Mouse (Mus musculus) heart, adult 11 months (tissue): ENCODE measurements around the gene Prmt3.
A peak's percentile ranks its signal among the peaks of the same experiment; 100 is the strongest.

Experiments
- DNase-seq: peaks from one replicate; pipeline ENCODE4 v3.0.0; 2022

Gene Prmt3

GRCm38 (mm10) chr7:49803511-49803910, 25.4 kb downstream of the Prmt3 start:
- DNase-seq = peak; percentile 78

DNA sequence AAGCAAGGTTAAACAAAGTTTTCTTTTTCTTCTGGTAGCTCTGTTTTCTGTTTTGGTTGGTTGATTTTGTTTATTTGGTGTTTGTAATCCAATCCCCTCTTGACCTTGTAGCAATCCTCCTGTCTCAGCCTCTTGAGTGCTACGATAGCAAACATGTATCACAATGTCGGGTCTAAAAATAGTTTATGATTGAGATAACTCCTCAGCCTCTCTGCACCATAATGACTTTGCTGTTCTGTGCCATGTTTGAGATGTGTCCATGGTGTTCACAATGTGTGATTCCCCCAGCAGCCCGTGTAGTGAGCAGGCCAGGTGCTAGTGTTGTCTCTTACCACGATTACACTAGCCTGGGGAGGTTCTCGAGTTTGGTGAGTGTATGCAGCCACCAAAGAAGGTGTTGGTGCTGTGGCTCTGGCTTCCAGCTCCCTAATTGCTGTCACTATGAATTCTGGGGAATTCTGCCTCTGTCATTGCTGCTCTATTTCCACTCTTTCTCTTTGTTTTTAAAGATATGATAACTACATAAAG, 26.6 kb downstream of the Prmt3 start:
- peak; percentile 57 for DNase-seq

GRCm38 (mm10) chr7:49805618-49806017, 27.5 kb downstream of the Prmt3 start:
- DNase-seq = peak; percentile 4

DNA sequence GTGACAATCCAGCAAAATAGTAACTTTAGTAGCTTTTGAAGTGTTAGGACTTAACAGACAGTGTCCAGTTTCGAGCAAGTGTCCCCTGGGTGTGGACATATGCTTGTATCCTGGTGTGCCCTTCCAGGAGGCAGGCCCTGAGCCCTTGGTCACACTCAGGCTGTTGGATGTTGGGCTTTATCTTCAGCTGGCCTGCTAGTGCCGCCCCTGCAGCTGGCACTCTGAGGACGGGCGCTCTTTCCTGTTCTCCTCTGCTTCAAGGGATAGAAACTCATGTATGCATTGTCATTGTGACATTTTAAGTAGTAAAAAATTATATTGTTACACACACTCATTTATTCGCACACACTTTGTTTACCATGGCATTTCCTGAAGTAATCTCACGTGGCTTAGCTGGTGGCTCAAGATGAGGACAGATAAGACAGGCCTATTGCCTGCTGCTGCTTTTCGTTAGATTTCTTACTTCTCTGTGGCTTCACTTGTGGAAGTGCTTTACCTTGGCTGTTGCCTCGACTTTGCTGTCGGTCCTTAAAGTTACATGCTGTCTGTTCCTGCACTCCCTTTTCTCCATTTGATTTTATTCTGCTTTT, 29.0 kb downstream of the Prmt3 start:
- peak; percentile 61 for DNase-seq

DNA sequence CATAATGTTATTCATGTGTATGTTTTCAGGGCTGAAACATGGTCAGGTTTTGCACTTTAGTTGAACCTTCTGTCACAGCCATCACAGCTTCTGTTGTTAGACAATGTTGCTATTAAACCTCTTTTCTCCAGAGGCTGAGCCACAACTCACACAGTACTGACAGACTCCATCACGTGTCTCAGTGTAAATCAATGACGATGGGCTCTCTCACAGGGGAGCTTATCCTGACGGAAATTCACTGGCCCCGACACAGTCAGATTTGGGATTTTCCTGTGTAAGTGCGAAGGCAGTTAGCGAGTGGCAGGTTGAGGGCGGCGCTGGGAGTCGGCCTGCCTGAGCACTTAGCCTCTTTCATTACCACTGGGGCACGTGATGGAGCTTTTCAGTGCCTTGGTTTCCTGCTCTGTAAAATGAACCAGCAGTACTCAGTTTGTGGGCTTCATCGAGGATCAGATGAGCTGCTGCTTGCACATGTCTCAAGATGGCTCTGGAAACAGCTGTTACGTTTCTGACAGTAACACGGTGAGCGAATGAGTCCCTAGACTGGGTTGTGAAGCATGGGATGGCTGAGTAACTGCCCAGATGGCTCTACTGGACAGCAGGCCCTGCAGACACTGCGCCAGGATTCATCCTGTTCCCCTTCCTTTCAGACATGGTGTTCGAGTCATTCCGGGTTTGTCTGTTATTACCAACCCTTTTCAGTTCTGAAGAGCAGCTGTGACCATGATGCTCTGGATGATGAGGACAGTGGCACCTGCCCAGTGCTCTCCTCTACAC, 29.9 kb downstream of the Prmt3 start:
- DNase-seq = peak; percentile 80

- no peak for DNase-seq
Measured at GRCm38 (mm10) chr7:49809100-49809499, 31.0 kb downstream of the Prmt3 start.

DNA sequence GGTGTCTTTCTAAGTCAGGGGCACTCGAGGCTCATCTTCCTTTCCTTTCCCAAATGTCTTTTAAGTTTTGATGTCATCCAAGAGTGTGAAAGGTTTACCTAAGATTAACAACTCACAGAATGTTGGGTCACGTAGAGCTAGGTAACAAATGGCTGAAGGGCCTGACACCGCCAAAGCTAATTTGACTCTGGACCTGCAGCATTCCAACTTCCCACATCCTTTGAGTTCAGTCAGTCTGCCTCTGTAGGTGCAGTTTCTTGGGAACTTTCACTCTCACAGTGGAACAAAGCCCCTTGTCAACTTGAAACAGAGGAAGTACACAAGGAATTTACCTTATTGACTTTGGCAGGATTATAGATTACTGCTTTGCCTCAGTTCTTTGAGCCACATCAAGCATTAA, 31.4 kb downstream of the Prmt3 start:
- peak; percentile 64 for DNase-seq

GRCm38 (mm10) chr7:49811346-49811745, 33.2 kb downstream of the Prmt3 start:
- no peak for DNase-seq

- DNase-seq = no peak
Measured at GRCm38 (mm10) chr7:49819393-49819792, 41.2 kb downstream of the Prmt3 start.

- DNase-seq = no peak
Measured at GRCm38 (mm10) chr7:49821370-49821769, 43.2 kb downstream of the Prmt3 start.

GRCm38 (mm10) chr7:49822028-49822427, 43.9 kb downstream of the Prmt3 start:
- DNase-seq = no peak

DNA sequence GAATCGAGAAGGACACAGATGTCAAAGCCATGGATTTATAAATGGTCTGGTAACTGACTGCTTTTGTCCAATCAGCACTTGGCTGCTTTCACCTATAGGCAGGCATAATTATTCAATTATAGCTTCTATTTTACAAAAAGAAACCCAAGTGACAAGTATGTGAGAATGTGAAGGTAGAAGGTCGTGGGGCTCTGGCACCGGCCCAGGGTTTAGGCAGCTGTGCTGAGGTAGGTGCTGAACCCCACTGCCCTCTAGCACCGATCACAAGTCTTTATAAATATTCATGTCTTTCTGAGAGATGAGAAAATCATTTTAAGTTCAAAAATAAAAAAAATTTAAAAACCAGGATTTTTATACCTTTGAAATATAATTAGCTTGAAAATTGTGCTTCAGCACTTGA, 45.4 kb downstream of the Prmt3 start:
- DNase-seq = no peak

DNA sequence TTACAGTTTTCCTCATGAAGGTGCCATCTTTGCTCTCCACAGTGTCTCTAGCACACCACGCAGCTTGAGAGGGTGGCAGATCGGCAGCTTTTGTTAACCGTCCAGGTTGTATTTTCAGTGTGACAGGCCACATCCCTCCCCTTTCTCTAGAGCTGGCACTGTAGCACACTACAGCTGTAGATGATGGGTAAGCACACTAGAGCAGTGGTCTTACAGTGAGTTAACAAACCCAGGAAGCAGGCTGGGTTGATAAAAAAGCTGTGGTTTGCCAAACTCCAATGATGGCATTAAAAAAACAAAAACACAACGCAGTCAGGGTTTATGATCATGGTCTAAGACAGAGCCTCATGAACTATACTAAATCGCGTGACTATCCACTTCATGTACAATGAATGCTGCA, 45.9 kb downstream of the Prmt3 start:
- no peak for DNase-seq

DNA sequence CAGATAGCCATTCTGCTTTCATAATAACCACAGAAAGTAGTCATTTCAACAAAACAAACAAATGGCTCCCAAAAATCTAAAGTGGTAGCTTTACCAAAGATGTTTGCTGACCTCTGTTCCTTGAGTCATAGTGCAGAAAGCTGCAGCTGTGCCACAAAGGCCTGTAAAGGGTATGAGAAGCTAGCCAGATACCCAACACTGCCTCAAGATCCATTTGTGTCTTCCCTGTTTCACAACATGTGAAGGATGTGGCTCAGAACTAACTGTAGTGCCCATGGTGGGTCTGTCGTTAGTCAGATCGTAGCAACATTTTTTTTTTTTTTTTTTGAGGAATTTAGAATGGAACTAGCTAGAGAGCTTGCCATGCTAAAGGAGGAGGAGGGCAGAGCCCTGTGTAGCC, 46.4 kb downstream of the Prmt3 start:
- no peak for DNase-seq

DNA sequence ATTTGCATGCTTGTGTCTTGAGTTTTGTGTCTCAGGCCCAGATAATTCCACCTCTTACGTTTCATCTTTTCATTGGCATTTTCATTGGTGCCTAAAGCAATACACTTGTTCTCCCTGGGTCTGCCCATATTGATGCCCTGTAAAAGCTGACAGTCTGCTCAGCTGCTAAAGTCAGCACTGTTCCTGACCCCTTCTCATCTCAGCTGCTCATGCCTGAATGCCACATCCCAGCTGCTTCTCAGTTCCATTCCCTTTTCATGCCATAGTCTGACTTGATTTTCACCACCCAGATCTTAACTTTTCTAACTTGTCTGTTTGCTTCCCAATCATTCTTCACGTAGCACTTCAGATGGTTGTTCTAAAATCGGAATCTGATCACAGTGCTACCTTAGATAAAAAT, 47.3 kb downstream of the Prmt3 start:
- DNase-seq = no peak

- DNase-seq = no peak
Measured at GRCm38 (mm10) chr7:49827920-49828319, 49.8 kb downstream of the Prmt3 start.

DNA sequence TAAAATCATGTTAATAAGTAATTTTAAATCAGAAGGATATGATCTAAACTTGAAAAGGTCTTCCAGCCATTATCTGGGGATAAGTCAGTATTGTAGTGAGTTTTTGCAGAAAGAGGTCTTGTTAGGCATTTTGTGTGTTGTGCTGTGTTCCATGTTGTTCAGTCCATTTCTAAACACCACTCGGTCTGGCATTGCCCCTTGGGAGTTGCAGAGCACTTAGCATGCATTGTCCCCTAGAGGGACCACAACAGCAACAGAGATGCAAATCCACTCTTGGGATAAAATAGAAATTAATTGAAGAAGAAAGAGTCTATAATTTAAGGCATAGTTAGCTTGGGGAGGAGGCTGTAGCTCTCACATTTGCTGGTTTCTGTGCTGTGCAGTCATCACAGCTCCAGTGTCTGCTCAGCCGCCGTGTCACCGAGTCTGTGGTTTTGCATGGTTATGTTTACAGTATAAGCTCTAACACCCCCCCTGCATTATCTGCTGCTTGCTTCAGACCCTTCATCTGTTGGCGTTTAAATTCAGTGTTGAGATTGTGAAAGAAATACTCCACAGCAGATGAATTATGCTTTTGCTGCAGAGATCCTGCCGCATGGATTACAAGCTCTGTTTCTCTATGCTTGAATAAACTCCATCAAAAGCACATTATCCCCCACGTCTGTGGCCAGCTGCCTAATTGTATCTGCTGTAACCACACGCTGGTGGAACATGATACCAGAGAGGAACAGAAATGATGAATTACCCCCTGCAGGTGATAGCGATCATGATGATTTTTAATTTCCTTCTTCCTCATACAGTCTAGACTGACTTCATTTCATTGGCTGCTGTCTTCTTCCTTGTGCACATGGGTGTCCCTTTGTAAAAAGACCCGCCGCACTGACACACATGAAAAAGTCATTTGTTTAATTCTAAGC, 64.5 kb downstream of the Prmt3 start:
- DNase-seq = no peak

DNA sequence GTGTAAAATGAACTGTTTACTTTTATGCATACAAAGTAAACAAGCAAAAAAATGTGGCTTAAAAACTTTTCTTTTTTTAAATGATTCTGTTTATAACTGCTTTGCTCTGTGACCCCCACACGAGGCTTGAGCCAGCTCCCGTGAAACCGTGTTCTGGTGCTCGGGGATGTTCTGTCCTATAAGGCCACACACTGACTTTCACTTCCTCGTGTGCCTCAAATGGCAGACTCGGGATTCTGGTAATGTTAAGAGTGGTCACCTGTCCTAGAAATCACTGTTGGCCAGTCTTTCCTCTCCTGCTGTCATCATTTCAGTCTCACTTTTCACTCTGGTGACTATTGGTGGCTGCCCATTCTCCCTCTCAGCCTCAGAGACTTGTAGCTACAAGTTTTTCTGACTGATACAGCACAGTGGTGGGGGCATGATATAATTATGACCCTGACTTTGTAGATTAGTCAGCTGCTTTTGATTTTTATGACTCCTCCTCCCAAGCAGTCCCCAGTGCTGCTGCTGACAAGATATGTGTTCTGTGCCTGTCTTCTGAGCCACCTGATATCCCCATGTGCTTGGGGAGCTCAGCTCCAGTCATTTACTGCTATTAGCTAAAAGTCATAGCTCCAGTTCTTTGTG, 65.3 kb downstream of the Prmt3 start:
- DNase-seq = no peak

DNA sequence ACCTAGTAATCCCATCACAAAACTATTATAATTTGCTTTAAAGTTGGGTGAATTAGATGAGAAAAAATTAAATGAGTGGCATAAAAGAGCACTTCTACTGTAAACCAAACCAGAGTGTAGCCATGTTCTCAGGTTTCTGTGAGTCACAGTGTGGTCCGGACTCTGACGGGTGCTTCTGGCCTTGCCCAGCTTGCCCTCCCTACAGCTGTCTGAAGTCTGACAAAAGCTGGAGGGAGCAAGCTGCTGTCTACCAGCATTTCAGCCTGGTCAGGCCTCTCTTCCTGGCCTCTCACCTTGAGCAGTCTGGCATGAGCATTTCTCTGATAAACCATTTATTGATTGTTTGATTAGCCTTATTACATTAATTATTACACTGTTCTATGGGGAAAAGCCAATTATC, 69.8 kb downstream of the Prmt3 start:
- no peak for DNase-seq

DNA sequence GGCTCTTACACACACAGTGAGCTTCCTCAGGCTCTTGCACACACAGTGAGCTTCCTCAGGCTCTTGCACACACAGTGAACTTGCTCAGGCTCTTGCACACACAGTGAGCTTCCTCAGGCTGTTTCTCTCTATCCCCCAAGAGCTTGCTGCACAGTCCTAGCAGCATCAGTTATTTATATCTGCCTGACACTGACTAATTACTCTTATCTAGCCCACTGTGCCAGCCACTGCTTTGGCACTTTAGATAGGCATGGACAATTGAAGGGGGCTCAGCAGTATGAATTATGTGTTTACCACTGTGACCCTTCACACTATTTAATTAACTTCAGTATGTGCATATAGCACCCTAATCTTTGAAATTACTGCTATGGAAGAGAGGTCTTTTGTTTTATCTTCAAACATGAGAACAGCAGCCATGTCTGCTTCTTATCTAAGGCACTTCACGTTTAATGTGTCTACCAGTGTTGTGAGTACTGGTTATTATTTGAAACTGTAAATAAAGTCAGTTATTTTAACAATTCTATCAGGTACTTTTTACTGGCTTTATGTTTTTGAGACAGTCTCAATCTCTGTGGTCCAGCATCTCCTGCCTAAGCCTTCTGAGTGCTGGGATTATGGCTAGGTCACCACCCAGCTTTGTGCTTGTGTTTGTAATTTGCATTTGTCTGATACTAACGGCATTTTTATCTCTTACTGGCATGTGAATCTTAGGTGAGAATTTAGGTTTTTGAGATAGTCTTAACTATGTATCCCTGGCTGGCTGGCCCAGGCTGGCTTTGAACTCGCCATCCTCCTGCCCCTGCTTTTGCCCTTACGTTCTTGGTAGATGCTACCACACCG, 75.4 kb downstream of the Prmt3 start:
- no peak for DNase-seq

- DNase-seq = no peak
Measured at GRCm38 (mm10) chr7:49857347-49857746, 79.2 kb downstream of the Prmt3 start.

DNA sequence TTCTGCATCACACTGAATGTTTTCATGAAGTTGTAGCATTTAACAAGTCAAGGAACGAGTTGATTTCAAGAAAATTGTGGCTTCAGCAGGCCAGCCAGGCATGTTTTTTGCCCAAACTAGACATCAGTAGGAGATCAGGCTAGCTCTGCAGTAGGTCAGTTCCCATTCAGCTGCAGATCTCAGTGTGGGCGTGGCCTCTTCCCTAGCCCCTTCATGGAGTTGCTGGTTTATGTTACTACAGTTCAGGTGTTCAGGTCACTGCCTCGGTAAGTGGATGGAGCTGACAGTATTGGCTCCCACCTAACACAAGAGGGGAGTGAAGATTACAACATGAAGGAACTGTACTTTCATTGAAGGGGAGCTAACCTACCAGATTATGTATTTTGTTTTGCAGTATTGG, 80.1 kb downstream of the Prmt3 start:
- DNase-seq = peak; percentile 83
